Mouse (Mus musculus) central nervous system, embryonic 14 days (tissue): Measurements from ENCODE around the gene A530064D06Rik. TPM values are rescaled to one million over a fixed set of nuclear protein-coding genes. Genes with fewer than 3 reads are reported as not detected.

Experiments used
- polyA plus RNA-seq: library from polyadenylated mRNA; depleted of rRNA; stranded (reverse); fragments of >200 nt; gene quantifications from 2 replicates; pipeline ENCODE4 v1.2.3, GENCODE M21; 2012; rRNA removed

The A530064D06Rik gene
- polyA plus RNA-seq = 0.11 and 0.16 TPM in 2 replicates

GRCm38 (mm10) chr17:48167103-48167502, at the start of gene A530064D06Rik:
TSS of gene A530064D06Rik (minus strand) at chr17:48167275.

GRCm38 (mm10) chr17:48146120-48146519, 21.0 kb downstream of the A530064D06Rik start, which contains the start of gene 9830107B12Rik:
TSS of gene 9830107B12Rik (minus strand) at chr17:48146268.

Other genes starting within 250 kb of the A530064D06Rik start
- 88.7 and 94.3 TPM in 2 replicates for gene Foxp4, start 242.6 kb downstream of the A530064D06Rik start, polyA plus RNA-seq
- gene 1700122O11Rik, start 129.0 kb downstream of the A530064D06Rik start, polyA plus RNA-seq = not detected in 2 replicates
- gene 1700067P10Rik, start 78.0 kb downstream of the A530064D06Rik start, polyA plus RNA-seq = not detected in 2 replicates
- gene 9830107B12Rik, start 21.0 kb downstream of the A530064D06Rik start, polyA plus RNA-seq = not detected in 2 replicates
- gene Trem1, start 65.5 kb upstream of the A530064D06Rik start, polyA plus RNA-seq = 0.01 and 0.08 TPM in 2 replicates
- 0.11 TPM in 1 of 2 replicates, not detected in the other for gene Trem3, start 80.5 kb upstream of the A530064D06Rik start, polyA plus RNA-seq
- 0.17 TPM in 1 of 2 replicates, not detected in the other for gene Treml4, start 97.0 kb upstream of the A530064D06Rik start, polyA plus RNA-seq
- 0.38 and 0.43 TPM in 2 replicates for gene Treml2, start 132.2 kb upstream of the A530064D06Rik start, polyA plus RNA-seq
- 0.38 and 0.60 TPM in 2 replicates for gene B430306N03Rik, start 148.9 kb upstream of the A530064D06Rik start, polyA plus RNA-seq
- gene Trem2, start 179.1 kb upstream of the A530064D06Rik start, polyA plus RNA-seq = 7.0 and 8.5 TPM in 2 replicates
- gene Treml1, start 192.6 kb upstream of the A530064D06Rik start, polyA plus RNA-seq = 0.45 and 0.65 TPM in 2 replicates
- 81.6 and 97.0 TPM in 2 replicates for gene Nfya, start 242.6 kb upstream of the A530064D06Rik start, polyA plus RNA-seq
- gene Oard1, start 242.7 kb upstream of the A530064D06Rik start, polyA plus RNA-seq = 31.5 and 37.0 TPM in 2 replicates